Mouse (Mus musculus): Measurements from ENCODE around the gene Rela. TPM values are rescaled to one million over a fixed set of nuclear protein-coding genes. Genes with fewer than 3 reads are reported as not detected.
A peak's percentile ranks its signal among the peaks of the same experiment; 100 is the strongest.

The Rela gene
- polyA plus RNA-seq, 1 experiment from 2014 or later = 57.7 TPM

- peaks cover 37% of the 10 kb centered on the region for H3K4me1 ChIP-seq (replicated peaks; ENCODE audit: control insufficient read depth, insufficient read depth, low read length)
- no peaks in the 10 kb centered on the region for H3K27me3 ChIP-seq (replicated peaks; ENCODE audit: control insufficient read depth, insufficient read depth, low read length)
- peak overlapping the region; percentile 91 for H3K9ac ChIP-seq (ENCODE audit: low read depth, low read length)
- H3K4me2 ChIP-seq = peak overlapping the region; percentile 99
- DNase-seq (ENCODE audit: low spot score) (no peak), ATAC-seq (replicated peaks; ENCODE audit: low FRiP score) (no peak)
- peak overlapping the region; percentile 96 for H3K4me3 ChIP-seq (ENCODE audit: low read depth, low read length)
- H3K36me3 ChIP-seq (ENCODE audit: control insufficient read depth, insufficient read depth, low read length) = peaks cover 35% of the 10 kb centered on the region
- 22% methylated on average over 9 of the region's 9 CpGs for WGBS
- no peaks in the 10 kb centered on the region for H3K9me3 ChIP-seq (ENCODE audit: control insufficient read depth, low read length)
- H3K27ac ChIP-seq (ENCODE audit: low read depth, low read length) = peak overlapping the region; percentile 87
These were observed 50.5 kb downstream of the Rela start for GRCm38 (mm10) chr19:5687738-5688137.

DNA sequence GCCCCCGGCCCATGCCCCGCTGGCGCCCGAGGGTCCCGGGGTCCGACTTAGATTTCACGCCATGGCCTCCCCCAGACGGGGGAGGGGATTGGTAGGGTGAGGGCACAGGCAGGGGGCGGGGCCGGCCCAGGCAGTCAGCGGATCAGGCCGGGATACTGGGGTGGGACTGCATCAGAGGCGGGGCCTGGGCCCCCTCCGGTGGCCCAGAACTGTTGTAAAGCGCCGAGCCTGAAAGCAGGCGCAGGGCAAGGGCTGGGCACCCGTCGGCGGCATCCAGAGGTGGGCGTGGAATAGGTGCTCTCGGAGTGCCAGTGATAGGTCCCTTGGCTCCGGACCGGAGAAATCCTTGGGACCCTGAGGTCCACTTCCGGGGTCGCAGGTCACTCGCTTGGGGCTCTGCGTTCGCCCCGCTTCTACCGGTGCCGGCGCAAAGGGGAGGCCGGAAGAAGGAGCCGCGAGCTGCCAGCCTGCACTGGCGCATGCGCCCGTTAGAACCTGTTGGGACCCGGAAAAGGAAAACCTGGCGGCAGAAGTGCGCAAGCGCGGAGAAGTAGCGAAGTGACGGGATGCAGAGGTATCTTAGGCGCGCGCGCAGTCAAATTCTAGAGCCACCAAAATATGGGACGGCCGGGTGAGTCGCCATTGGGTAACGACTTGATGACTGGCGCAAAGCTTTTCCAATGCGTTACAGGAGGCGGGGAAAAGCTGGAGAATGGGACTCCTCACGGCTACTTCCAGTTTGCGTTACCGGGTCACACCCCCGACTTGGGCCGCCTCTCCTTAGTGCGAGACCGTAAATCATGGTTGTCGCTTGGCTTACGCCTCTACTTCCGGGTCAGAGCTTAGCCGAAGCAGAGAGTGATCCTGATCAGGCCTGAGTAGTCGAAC is 51.2 kb downstream of the Rela start, which contains the start of the genes Map3k11 and Pcnx3:
TSS of gene Map3k11 (plus strand) at position 543 of the 888 bp plus-strand sequence.
TSS of gene Pcnx3 (minus strand) at position 709 of the 888 bp plus-strand sequence.
- Histone ChIP-seq H3K4me3 (ENCODE audit: low read depth, low read length) (peak within 1 kb of the TSS; percentile 96), H3K27me3 (replicated peaks; ENCODE audit: control insufficient read depth, insufficient read depth, low read length) (no peaks in the 10 kb centered on the region), H3K9ac (ENCODE audit: low read depth, low read length) (peak within 1 kb of the TSS; percentile 91), H3K4me2 (peak within 1 kb of the TSS; percentile 99), H3K9me3 (ENCODE audit: control insufficient read depth, low read length) (no peaks in the 10 kb centered on the region), H3K27ac (ENCODE audit: low read depth, low read length) (peak within 1 kb of the TSS; percentile 87), H3K4me1 (replicated peaks; ENCODE audit: control insufficient read depth, insufficient read depth, low read length) (peaks cover 40% of the 10 kb centered on the region), H3K36me3 (ENCODE audit: control insufficient read depth, insufficient read depth, low read length) (peaks cover 36% of the 10 kb centered on the region)
- under 1% methylated on average over 68 of the region's 69 CpGs for WGBS
- DNase-seq (ENCODE audit: low spot score) (peak; percentile 94), ATAC-seq (replicated peaks; ENCODE audit: low FRiP score) (peak; percentile 80)

DNA sequence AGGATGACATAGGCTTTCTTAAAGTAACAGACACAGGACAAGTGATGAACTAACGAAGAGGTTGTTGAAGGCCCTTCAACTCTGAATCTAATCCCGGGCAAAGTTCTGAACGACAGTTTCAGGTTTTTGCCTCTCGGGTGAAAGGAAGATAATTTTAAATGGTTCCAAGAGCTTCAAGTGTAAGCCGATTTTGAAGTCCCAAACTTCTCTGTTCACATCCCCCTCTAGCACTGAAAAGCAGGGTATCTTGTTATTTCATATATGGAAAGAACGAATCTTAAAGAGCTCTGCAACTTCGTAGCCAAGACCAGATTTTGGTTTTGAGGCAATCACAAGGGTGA is 51.8 kb downstream of the Rela start:
- DNase-seq (ENCODE audit: low spot score) = peak; percentile 52
- Histone ChIP-seq H3K4me1 (replicated peaks; ENCODE audit: control insufficient read depth, insufficient read depth, low read length) (peaks cover 40% of the 10 kb centered on the region), H3K9me3 (ENCODE audit: control insufficient read depth, low read length) (no peaks in the 10 kb centered on the region), H3K9ac (ENCODE audit: low read depth, low read length) (peak overlapping the region; percentile 91), H3K36me3 (ENCODE audit: control insufficient read depth, insufficient read depth, low read length) (peaks cover 33% of the 10 kb centered on the region), H3K4me2 (peak overlapping the region; percentile 99), H3K27ac (ENCODE audit: low read depth, low read length) (peak overlapping the region; percentile 87), H3K27me3 (replicated peaks; ENCODE audit: control insufficient read depth, insufficient read depth, low read length) (no peaks in the 10 kb centered on the region), H3K4me3 (ENCODE audit: low read depth, low read length) (peak overlapping the region; percentile 96)
- ATAC-seq (replicated peaks; ENCODE audit: low FRiP score) = no peak
- WGBS = under 1% methylated on average over 7 of the region's 7 CpGs

DNA sequence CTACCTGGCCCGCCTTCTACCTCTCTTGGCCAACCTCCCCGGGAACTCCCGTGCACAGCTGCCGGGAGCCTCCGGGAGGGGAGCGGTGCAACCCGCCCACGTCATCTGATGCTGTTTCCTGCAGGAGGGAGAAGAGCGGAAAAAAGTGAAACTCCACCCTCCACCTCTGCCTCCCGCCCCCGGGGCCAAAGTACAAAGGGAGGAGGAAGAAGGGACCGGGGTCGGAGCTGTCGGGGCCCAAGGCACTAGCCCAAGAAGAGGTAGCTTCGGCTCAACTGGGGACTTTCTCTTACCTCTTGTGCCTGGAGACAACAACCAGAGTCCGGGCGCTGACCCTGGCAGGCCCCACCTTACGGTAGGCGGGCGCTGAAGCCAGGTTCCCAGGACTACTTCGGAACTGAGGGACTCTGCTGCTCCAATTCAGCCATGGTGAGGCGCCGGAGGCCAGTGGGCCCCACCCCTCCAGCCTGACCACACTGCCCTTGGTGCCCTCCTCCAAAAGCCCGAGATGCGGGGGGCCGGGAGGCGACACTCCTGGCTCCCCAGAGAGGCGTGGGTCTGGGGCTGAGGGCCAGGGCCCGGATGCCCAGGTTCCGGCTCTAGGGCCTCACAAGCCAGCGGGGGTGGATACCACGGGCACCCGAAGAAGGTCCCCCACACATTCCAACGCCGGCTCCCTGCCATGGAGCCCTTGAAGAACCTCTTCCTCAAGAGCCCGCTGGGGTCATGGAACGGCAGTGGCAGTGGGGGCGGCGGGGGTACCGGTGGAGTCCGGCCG is 52.5 kb downstream of the Rela start:
- peak overlapping the region; percentile 91 for H3K9ac ChIP-seq (ENCODE audit: low read depth, low read length)
- H3K36me3 ChIP-seq (ENCODE audit: control insufficient read depth, insufficient read depth, low read length) = peaks cover 27% of the 10 kb centered on the region
- ATAC-seq (replicated peaks; ENCODE audit: low FRiP score) (peak; percentile 73), DNase-seq (ENCODE audit: low spot score) (peak; percentile 91)
- peak overlapping the region; percentile 99 for H3K4me2 ChIP-seq
- peaks cover 40% of the 10 kb centered on the region for H3K4me1 ChIP-seq (replicated peaks; ENCODE audit: control insufficient read depth, insufficient read depth, low read length)
- H3K27ac ChIP-seq (ENCODE audit: low read depth, low read length) = peak overlapping the region; percentile 87
- H3K4me3 ChIP-seq (ENCODE audit: low read depth, low read length) = peak overlapping the region; percentile 96
- 6% methylated on average over 42 of the region's 42 CpGs for WGBS
- H3K27me3 ChIP-seq (replicated peaks; ENCODE audit: control insufficient read depth, insufficient read depth, low read length) = no peaks in the 10 kb centered on the region
- no peaks in the 10 kb centered on the region for H3K9me3 ChIP-seq (ENCODE audit: control insufficient read depth, low read length)

DNA sequence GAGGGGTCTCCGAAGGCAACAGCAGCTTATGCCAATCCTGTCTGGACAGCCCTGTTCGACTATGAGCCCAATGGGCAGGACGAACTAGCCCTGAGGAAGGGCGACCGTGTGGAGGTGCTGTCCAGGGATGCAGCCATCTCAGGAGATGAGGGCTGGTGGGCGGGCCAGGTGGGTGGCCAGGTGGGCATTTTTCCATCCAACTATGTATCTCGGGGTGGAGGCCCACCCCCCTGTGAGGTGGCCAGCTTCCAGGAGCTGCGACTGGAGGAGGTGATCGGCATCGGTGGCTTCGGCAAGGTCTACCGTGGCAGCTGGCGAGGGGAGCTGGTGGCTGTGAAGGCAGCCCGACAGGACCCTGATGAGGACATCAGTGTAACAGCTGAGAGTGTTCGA is 53.1 kb downstream of the Rela start:
- H3K4me1 ChIP-seq (replicated peaks; ENCODE audit: control insufficient read depth, insufficient read depth, low read length) = peaks cover 40% of the 10 kb centered on the region
- WGBS = 56% methylated on average over 15 of the region's 15 CpGs
- peak overlapping the region; percentile 96 for H3K4me3 ChIP-seq (ENCODE audit: low read depth, low read length)
- H3K9ac ChIP-seq (ENCODE audit: low read depth, low read length) = peak overlapping the region; percentile 91
- H3K4me2 ChIP-seq = peak overlapping the region; percentile 99
- peak overlapping the region; percentile 87 for H3K27ac ChIP-seq (ENCODE audit: low read depth, low read length)
- no peaks in the 10 kb centered on the region for H3K27me3 ChIP-seq (replicated peaks; ENCODE audit: control insufficient read depth, insufficient read depth, low read length)
- no peak for ATAC-seq (replicated peaks; ENCODE audit: low FRiP score)
- no peak for DNase-seq (ENCODE audit: low spot score)
- H3K9me3 ChIP-seq (ENCODE audit: control insufficient read depth, low read length) = no peaks in the 10 kb centered on the region
- H3K36me3 ChIP-seq (ENCODE audit: control insufficient read depth, insufficient read depth, low read length) = peaks cover 28% of the 10 kb centered on the region

DNA sequence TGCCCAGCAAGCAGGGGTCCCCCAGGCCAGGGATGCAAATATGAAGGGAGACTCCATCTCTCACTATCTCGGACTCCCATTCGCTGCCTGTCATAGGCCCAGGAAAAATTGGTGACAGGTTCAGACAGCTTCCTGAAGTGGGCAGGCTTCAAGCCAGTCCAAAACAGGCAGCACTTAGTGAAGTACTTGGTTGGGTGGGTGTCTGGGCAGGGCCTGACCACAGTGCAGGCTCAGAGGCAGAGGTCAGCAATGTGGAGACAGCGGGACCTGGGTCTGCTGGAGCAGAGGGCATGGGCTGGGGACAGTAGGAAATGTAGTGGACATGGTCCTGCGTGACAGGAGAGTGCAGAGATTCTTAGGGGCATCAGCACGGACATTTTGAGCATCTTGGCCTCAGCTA is 54.3 kb downstream of the Rela start:
- Histone ChIP-seq H3K27ac (ENCODE audit: low read depth, low read length) (peak overlapping the region; percentile 28; the same call in 1 of the 2 replicates), H3K4me3 (ENCODE audit: low read depth, low read length) (peak overlapping the region; percentile 96), H3K9me3 (ENCODE audit: control insufficient read depth, low read length) (no peaks in the 10 kb centered on the region), H3K27me3 (replicated peaks; ENCODE audit: control insufficient read depth, insufficient read depth, low read length) (no peaks in the 10 kb centered on the region), H3K9ac (ENCODE audit: low read depth, low read length) (peak overlapping the region; percentile 91), H3K36me3 (ENCODE audit: control insufficient read depth, insufficient read depth, low read length) (peaks cover 20% of the 10 kb centered on the region), H3K4me2 (peak overlapping the region; percentile 99), H3K4me1 (replicated peaks; ENCODE audit: control insufficient read depth, insufficient read depth, low read length) (peaks cover 44% of the 10 kb centered on the region)
- 59% methylated on average over 5 of the region's 5 CpGs for WGBS
- no peak for ATAC-seq (replicated peaks; ENCODE audit: low FRiP score)
- no peak for DNase-seq (ENCODE audit: low spot score)

GRCm38 (mm10) chr19:5692086-5692912 is 55.0 kb downstream of the Rela start:
- peak overlapping the region; percentile 96 for H3K4me3 ChIP-seq (ENCODE audit: low read depth, low read length)
- 48% methylated on average over 10 of the region's 10 CpGs for WGBS
- ATAC-seq (replicated peaks; ENCODE audit: low FRiP score) (no peak), DNase-seq (ENCODE audit: low spot score) (no peak)
- H3K9ac ChIP-seq (ENCODE audit: low read depth, low read length) = peak overlapping the region; percentile 91; the same call in 1 of the 2 replicates
- H3K27me3 ChIP-seq (replicated peaks; ENCODE audit: control insufficient read depth, insufficient read depth, low read length) = no peaks in the 10 kb centered on the region
- peak overlapping the region; percentile 28 for H3K27ac ChIP-seq (ENCODE audit: low read depth, low read length)
- peaks cover 39% of the 10 kb centered on the region for H3K4me1 ChIP-seq (replicated peaks; ENCODE audit: control insufficient read depth, insufficient read depth, low read length)
- peak overlapping the region; percentile 99 for H3K4me2 ChIP-seq
- no peaks in the 10 kb centered on the region for H3K9me3 ChIP-seq (ENCODE audit: control insufficient read depth, low read length)
- H3K36me3 ChIP-seq (ENCODE audit: control insufficient read depth, insufficient read depth, low read length) = peaks cover 24% of the 10 kb centered on the region

- Histone ChIP-seq H3K4me2 (peak overlapping the region; percentile 99), H3K9ac (ENCODE audit: low read depth, low read length) (peak overlapping the region; percentile 91; the same call in 1 of the 2 replicates), H3K27me3 (replicated peaks; ENCODE audit: control insufficient read depth, insufficient read depth, low read length) (no peaks in the 10 kb centered on the region), H3K4me1 (replicated peaks; ENCODE audit: control insufficient read depth, insufficient read depth, low read length) (peaks cover 32% of the 10 kb centered on the region), H3K27ac (ENCODE audit: low read depth, low read length) (peak overlapping the region; percentile 28), H3K9me3 (ENCODE audit: control insufficient read depth, low read length) (no peaks in the 10 kb centered on the region), H3K4me3 (ENCODE audit: low read depth, low read length) (peak overlapping the region; percentile 96), H3K36me3 (ENCODE audit: control insufficient read depth, insufficient read depth, low read length) (peaks cover 29% of the 10 kb centered on the region)
- WGBS = 68% methylated on average over 10 of the region's 10 CpGs
- no peak for ATAC-seq (replicated peaks; ENCODE audit: low FRiP score)
- DNase-seq (ENCODE audit: low spot score) = no peak
These were observed 55.7 kb downstream of the Rela start for GRCm38 (mm10) chr19:5692913-5693396.
